Mouse (Mus musculus) hindbrain, postnatal 0 days (tissue): Measurements from ENCODE around the gene Rpl24. TPM values are rescaled to one million over a fixed set of nuclear protein-coding genes. Genes with fewer than 3 reads are reported as not detected.
A peak's percentile ranks its signal among the peaks of the same experiment; 100 is the strongest.
"Not testable (repeated sequence)": the region's sequence is repeated elsewhere in the genome, so short reads cannot be mapped to it uniquely, and the experiment has no call there.

Experiments used
- ATAC-seq: fragments of 200-750 bp; cut with Nextera tagmentation; 2 replicates; pipeline ENCODE4 v1.8.0; 2017; ENCODE audit warnings: mild to moderate bottlenecking, moderate TSS enrichment, moderate library complexity
- DNase-seq: peaks from one replicate; pipeline ENCODE4 v3.0.0-alpha.2; 2015; ENCODE audit warnings: low spot score
- H3K27ac ChIP-seq: fragments of 300-500 bp; sonication (generic); 2 replicates; pipeline ENCODE4 v1.5.1; 2014; ENCODE audit warnings: mild to moderate bottlenecking
- H3K27me3 ChIP-seq: fragments of 300-500 bp; sonication (generic); 2 replicates; pipeline ENCODE4 v1.6.1; 2014; ENCODE audit warnings: low read length, mixed read lengths; ENCODE audit not compliant: insufficient read depth
- H3K36me3 ChIP-seq: fragments of 300-500 bp; sonication (generic); 2 replicates; pipeline ENCODE4 v1.6.1; 2014; ENCODE audit warnings: low read length, mixed read lengths; ENCODE audit not compliant: insufficient read depth
- H3K4me1 ChIP-seq: fragments of 300-500 bp; sonication (generic); 2 replicates; pipeline ENCODE4 v1.6.1; 2014; ENCODE audit warnings: antibody characterized with exemption, low read length, mixed read lengths; ENCODE audit not compliant: insufficient read depth
- H3K4me2 ChIP-seq: fragments of 300-500 bp; sonication (generic); 2 replicates; pipeline ENCODE4 v1.6.1; 2014; ENCODE audit warnings: low read depth, mild to moderate bottlenecking, low read length, moderate library complexity, mixed read lengths
- H3K4me3 ChIP-seq: fragments of 300-500 bp; sonication (generic); 2 replicates; pipeline ENCODE4 v1.5.1; 2014; ENCODE audit warnings: low read length
- H3K9ac ChIP-seq: fragments of 300-500 bp; sonication (generic); replicated peaks from 2 replicates; pipeline ENCODE4 v1.6.1; 2014; ENCODE audit warnings: mild to moderate bottlenecking, low read length, moderate library complexity, mixed read lengths
- H3K9me3 ChIP-seq: fragments of 300-500 bp; sonication (generic); 2 replicates; pipeline ENCODE4 v1.6.1; 2016; ENCODE audit warnings: low read length, mixed read lengths
- CTCF ChIP-seq: IDR thresholded peaks from 2 replicates; pipeline ENCODE4 v1.5.1; 2016; ENCODE audit warnings: antibody characterized with exemption, control low read depth, low read depth
- WGBS: fragments of 180-500 bp; shearing (Covaris S2); extraction: QIAGEN DNeasy Blood & Tissue Kit; methylation state at CpG from one replicate; pipeline ENCODE4 v1.1.7; 2014; 5-methylcytosine and 5-hydroxymethylcytosine counted together
- polyA plus RNA-seq: library from polyadenylated mRNA; unstranded; fragments of >200 nt; fragmentation: Nextera tagmentation; extraction: Ambion mirVana; gene quantifications from 2 replicates; pipeline ENCODE4 v1.2.1, GENCODE M21; 2015
- total RNA-seq: library from RNA; depleted of rRNA; stranded (reverse); fragments of >200 nt; gene quantifications from 2 replicates; pipeline ENCODE4 v1.2.3, GENCODE M21; 2014

The Rpl24 gene
- total and polyA plus RNA-seq, 2 experiments from 2014 or later = 172 to 525 TPM

DNA sequence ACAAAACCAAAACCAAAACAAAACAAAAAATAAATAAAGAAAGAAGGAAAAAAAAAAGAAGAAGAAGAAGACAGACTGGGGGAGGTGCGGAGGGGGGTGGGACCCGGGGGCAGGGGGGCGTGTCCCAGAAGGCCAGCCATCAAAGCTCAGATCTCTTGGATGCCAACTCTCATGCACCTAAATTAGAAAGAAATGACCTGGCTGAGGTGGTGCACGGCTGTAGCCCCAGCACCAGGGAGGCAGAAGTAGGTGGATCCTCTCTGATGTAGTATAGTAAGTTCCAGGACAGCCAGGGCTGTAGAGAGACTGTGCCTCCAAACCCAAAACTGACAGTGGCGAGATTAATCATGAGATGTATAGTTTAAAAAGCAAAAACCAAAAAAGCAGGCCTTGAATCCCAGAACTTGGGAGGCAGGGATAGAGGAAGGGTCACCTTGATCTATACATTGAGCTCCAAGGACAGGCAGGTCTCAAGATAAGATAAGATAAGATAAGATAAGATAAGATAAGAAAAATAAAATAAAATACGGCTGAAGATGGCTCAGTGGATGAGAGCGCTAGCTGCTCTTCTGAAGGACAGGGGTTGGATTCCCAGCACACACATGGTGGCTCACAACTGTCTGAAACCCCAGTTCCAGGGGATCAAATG lies 14.3 kb upstream of the Rpl24 start:
- no peaks in the 10 kb centered on the region for H3K36me3 ChIP-seq
- no peak overlapping the region for H3K9ac ChIP-seq
- H3K27me3 ChIP-seq = no peaks in the 10 kb centered on the region
- H3K27ac ChIP-seq = no peak overlapping the region
- TF ChIP-seq CTCF = no peak
- H3K9me3 ChIP-seq = no peaks in the 10 kb centered on the region
- no peak overlapping the region for H3K4me3 ChIP-seq
- DNase-seq (no peak), ATAC-seq (no peak)
- WGBS = 81% methylated on average over 7 of the region's 7 CpGs
- no peak overlapping the region for H3K4me2 ChIP-seq
- H3K4me1 ChIP-seq = no peaks in the 10 kb centered on the region

DNA sequence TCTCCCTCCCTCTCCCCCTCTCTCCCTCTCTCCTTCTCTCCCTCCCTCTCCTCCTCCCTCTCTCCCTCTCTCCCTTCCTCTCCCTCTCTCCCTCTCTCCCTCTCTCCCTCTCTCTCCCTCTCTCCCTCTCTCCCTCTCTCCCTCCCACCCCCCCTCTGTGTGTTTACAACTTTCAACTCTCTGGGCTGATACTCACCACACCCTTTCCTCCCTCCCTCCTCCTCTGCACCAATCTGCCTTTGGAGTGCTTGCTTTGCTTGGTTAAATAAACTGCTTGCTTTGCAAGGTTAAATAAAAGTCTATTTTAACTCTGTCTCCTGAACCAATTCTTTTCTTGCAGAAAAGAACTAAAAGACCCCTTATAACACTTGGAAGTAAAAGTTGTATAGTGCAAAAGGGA lies 13.3 kb upstream of the Rpl24 start:
- DNase-seq (no peak), ATAC-seq (no peak)
- Histone ChIP-seq H3K27me3 (no peaks in the 10 kb centered on the region), H3K9me3 (no peaks in the 10 kb centered on the region), H3K4me3 (no peak overlapping the region), H3K9ac (no peak overlapping the region), H3K4me1 (no peaks in the 10 kb centered on the region), H3K36me3 (no peaks in the 10 kb centered on the region), H3K4me2 (no peak overlapping the region), H3K27ac (no peak overlapping the region)
- TF ChIP-seq CTCF = no peak

DNA sequence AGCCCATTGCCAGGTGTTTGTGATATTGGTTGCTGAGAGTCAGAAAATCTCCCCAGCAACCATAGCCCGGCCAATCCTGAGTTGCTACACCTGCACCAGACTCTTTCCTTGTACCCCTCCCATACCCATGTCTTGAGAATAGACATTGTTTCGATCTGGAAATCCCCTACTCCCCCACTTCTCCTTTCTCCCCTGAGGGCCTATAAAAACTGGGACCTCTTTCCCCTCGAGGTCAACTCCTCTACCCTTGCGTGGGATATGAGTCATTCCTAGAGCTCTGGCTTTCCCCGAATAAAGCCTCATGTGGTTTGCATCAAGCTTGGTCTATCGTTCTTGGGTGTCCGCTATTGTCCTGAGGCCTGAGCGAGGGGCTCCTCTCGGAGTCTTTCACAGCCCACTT lies 11.9 kb upstream of the Rpl24 start:
- not testable (repeated sequence) for H3K9me3 ChIP-seq, H3K27me3 ChIP-seq, H3K9ac ChIP-seq, H3K4me2 ChIP-seq, ATAC-seq, H3K4me3 ChIP-seq, H3K27ac ChIP-seq, DNase-seq, H3K36me3 ChIP-seq, H3K4me1 ChIP-seq
- 94% methylated on average over 9 of the region's 9 CpGs for WGBS

DNA sequence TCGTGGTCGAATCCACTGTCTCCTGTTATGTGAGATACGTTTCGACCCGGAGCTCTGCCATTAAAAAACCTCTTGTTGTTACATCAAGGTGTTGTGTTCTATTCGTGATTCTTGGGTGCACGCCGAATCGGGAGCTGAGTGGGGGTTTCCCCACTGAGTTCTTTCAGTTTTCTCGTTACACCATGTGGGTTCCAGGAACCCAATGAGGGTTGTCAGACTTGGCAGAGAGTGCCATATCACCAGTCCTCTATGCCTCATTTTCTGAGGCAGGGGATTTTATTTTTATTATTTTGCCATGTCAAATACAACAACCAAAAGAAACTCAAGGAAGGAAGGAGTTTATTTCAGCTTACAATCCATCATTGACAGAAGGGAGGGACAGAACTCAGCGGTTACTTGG lies 3.0 kb upstream of the Rpl24 start:
- DNase-seq, H3K4me1 ChIP-seq, H3K27me3 ChIP-seq, H3K27ac ChIP-seq, ATAC-seq, H3K36me3 ChIP-seq, H3K9ac ChIP-seq, H3K9me3 ChIP-seq, H3K4me3 ChIP-seq, H3K4me2 ChIP-seq: not testable (repeated sequence)
- WGBS = 90% methylated on average over 6 of the region's 11 CpGs

- Histone ChIP-seq H3K4me2 (no peak overlapping the region), H3K27ac (no peak overlapping the region), H3K36me3 (no peaks in the 10 kb centered on the region), H3K4me3 (no peak overlapping the region), H3K4me1 (peaks cover 4% of the 10 kb centered on the region), H3K27me3 (no peaks in the 10 kb centered on the region), H3K9ac (no peak overlapping the region), H3K9me3 (no peaks in the 10 kb centered on the region)
- 62% methylated on average over 4 of the region's 4 CpGs for whole genome bisulfite sequencing
- peak; percentile 32; the same call in 1 of the 2 replicates for TF ChIP-seq CTCF
- no peak for ATAC-seq
- peak; percentile 50 for DNase-seq
These were observed 1.7 kb upstream of the Rpl24 start for GRCm38 (mm10) chr16:55964126-55964949.

- 0 out of 2 replicates have a peak overlapping the region, but pooled peaks have one; percentile 16 for H3K27ac ChIP-seq
- peak overlapping the region; percentile 89 for H3K9ac ChIP-seq
- peak overlapping the region; percentile 74 for H3K4me2 ChIP-seq
- no peaks in the 10 kb centered on the region for H3K9me3 ChIP-seq
- DNase-seq (no peak), ATAC-seq (no peak)
- 33% methylated on average over 1 of the region's 1 CpGs for WGBS
- H3K27me3 ChIP-seq = no peaks in the 10 kb centered on the region
- peaks cover 22% of the 10 kb centered on the region for H3K36me3 ChIP-seq
- no peak for TF ChIP-seq CTCF
- peak overlapping the region; percentile 78 for H3K4me3 ChIP-seq
- peaks cover 4% of the 10 kb centered on the region for H3K4me1 ChIP-seq
These were observed 1.1 kb downstream of the Rpl24 start for GRCm38 (mm10) chr16:55967221-55967620.

- peak; percentile 63 for DNase-seq
- 74% methylated on average over 3 of the region's 3 CpGs for WGBS
These were observed 3.1 kb downstream of the Rpl24 start for GRCm38 (mm10) chr16:55969147-55969546.

More at GRCm38 (mm10) chr16:55969147-55969546, 3.1 kb downstream of the Rpl24 start:
- Histone ChIP-seq H3K9me3 (no peaks in the 10 kb centered on the region), H3K4me3 (no peak overlapping the region), H3K27ac (no peak overlapping the region), H3K27me3 (no peaks in the 10 kb centered on the region), H3K4me1 (peaks cover 7% of the 10 kb centered on the region), H3K4me2 (no peak overlapping the region), H3K36me3 (peaks cover 22% of the 10 kb centered on the region), H3K9ac (no peak overlapping the region)
- TF ChIP-seq CTCF = peak; percentile 68
- no peak for ATAC-seq
